Mouse (Mus musculus) neutrophil, adult 5-6 weeks (primary cell): ENCODE measurements around the gene Asah2. TPM values are rescaled to one million over a fixed set of nuclear protein-coding genes. Genes with fewer than 3 reads are reported as not detected.

Source experiments
- total RNA-seq: library from RNA; stranded (forward); fragments of 200-1000 nt; gene quantifications from 2 replicates; pipeline ENCODE4 v1.2.3, GENCODE M21; 2017

Gene Asah2
- total RNA-seq, 1 experiment from 2014 or later, result 4.1 TPM

Other genes starting within 250 kb of the Asah2 start
- gene A1cf, start 239.4 kb downstream of the Asah2 start, total RNA-seq, result not detected in 2 replicates